Mouse (Mus musculus) midbrain, embryonic 11.5 days (tissue): ENCODE data around the gene Slc5a11. TPM values are rescaled to one million over a fixed set of nuclear protein-coding genes. Genes with fewer than 3 reads are reported as not detected.
A peak's percentile ranks its signal among the peaks of the same experiment; 100 is the strongest.

Experiments
- ATAC-seq: fragments of 200-750 bp; cut with Nextera tagmentation; 2 replicates; pipeline ENCODE4 v1.8.0; 2017; ENCODE audit warnings: moderate TSS enrichment, moderate library complexity; ENCODE audit not compliant: low FRiP score
- DNase-seq: peaks from one replicate; pipeline ENCODE4 v3.0.0; 2015; ENCODE audit warnings: low spot score; ENCODE audit errors: missing footprints
- H3K27ac ChIP-seq: fragments of 300-500 bp; sonication (generic); 2 replicates; pipeline ENCODE4 v1.5.1; 2014; ENCODE audit warnings: low read depth, low read length
- H3K27me3 ChIP-seq: fragments of 300-500 bp; sonication (generic); 2 replicates; pipeline ENCODE4 v1.6.1; 2014; ENCODE audit warnings: mild to moderate bottlenecking, low read length, moderate library complexity, mixed read lengths; ENCODE audit not compliant: control insufficient read depth, insufficient read depth
- H3K36me3 ChIP-seq: fragments of 300-500 bp; sonication (generic); 2 replicates; pipeline ENCODE4 v1.6.1; 2014; ENCODE audit warnings: mild to moderate bottlenecking, low read length, moderate library complexity, mixed read lengths; ENCODE audit not compliant: control insufficient read depth, insufficient read depth
- H3K4me1 ChIP-seq: fragments of 300-500 bp; sonication (generic); 2 replicates; pipeline ENCODE4 v1.6.1; 2014; ENCODE audit warnings: low read length; ENCODE audit not compliant: control insufficient read depth, insufficient read depth
- H3K4me2 ChIP-seq: fragments of 300-500 bp; sonication (generic); 2 replicates; pipeline ENCODE4 v1.6.1; 2014; ENCODE audit warnings: mild to moderate bottlenecking, moderate library complexity
- H3K4me3 ChIP-seq: fragments of 300-500 bp; sonication (generic); 2 replicates; pipeline ENCODE4 v1.5.1; 2014; ENCODE audit warnings: low read depth, low read length
- H3K9ac ChIP-seq: fragments of 300-500 bp; sonication (generic); 2 replicates; pipeline ENCODE4 v1.6.1; 2014; ENCODE audit warnings: low read length
- H3K9me3 ChIP-seq: fragments of 300-500 bp; sonication (generic); 2 replicates; pipeline ENCODE4 v1.6.1; 2016; ENCODE audit warnings: low read length; ENCODE audit not compliant: control insufficient read depth
- WGBS: fragments of 180-500 bp; shearing (Covaris S2); extraction: QIAGEN DNeasy Blood & Tissue Kit; methylation state at CpG from one replicate; pipeline ENCODE4 v1.1.7; 2014; 5-methylcytosine and 5-hydroxymethylcytosine counted together
- polyA plus RNA-seq: library from polyadenylated mRNA; unstranded; fragments of >200 nt; fragmentation: Nextera tagmentation; extraction: Ambion mirVana; gene quantifications from 2 replicates; pipeline ENCODE4 v1.2.1, GENCODE M21; 2014

The Slc5a11 gene
- polyA plus RNA-seq, 1 experiment from 2014 or later: 0.07 TPM

GRCm38 (mm10) chr7:123219781-123220632 lies 5.4 kb downstream of the Slc5a11 start:
- Histone ChIP-seq H3K27ac (no peak overlapping the region), H3K9ac (no peak overlapping the region), H3K27me3 (no peaks in the 10 kb centered on the region), H3K4me1 (no peaks in the 10 kb centered on the region; the same call in 1 of the 2 replicates), H3K9me3 (no peaks in the 10 kb centered on the region), H3K4me2 (no peak overlapping the region), H3K36me3 (no peaks in the 10 kb centered on the region), H3K4me3 (no peak overlapping the region)
- 82% methylated on average over 13 of the region's 13 CpGs for WGBS
- no peak for DNase-seq
- ATAC-seq: no peak

- no peak overlapping the region for H3K4me3 ChIP-seq
- H3K27ac ChIP-seq: no peak overlapping the region
- DNase-seq (no peak), ATAC-seq (no peak)
- H3K9me3 ChIP-seq: no peaks in the 10 kb centered on the region
- no peaks in the 10 kb centered on the region for H3K27me3 ChIP-seq
- no peaks in the 10 kb centered on the region; the same call in 1 of the 2 replicates for H3K4me1 ChIP-seq
- no peak overlapping the region for H3K9ac ChIP-seq
- WGBS: 72% methylated on average over 2 of the region's 2 CpGs
- H3K4me2 ChIP-seq: no peak overlapping the region
- H3K36me3 ChIP-seq: no peaks in the 10 kb centered on the region
These were observed 6.0 kb downstream of the Slc5a11 start for GRCm38 (mm10) chr7:123220633-123220942.

- ATAC-seq: no peak
These were observed 9.5 kb downstream of the Slc5a11 start for GRCm38 (mm10) chr7:123224076-123224475.

GRCm38 (mm10) chr7:123225159-123225558 lies 10.6 kb downstream of the Slc5a11 start:
- Histone ChIP-seq H3K4me2 (no peak overlapping the region), H3K27ac (no peak overlapping the region), H3K36me3 (no peaks in the 10 kb centered on the region), H3K9ac (no peak overlapping the region), H3K4me3 (no peak overlapping the region), H3K9me3 (no peaks in the 10 kb centered on the region), H3K4me1 (no peaks in the 10 kb centered on the region), H3K27me3 (no peaks in the 10 kb centered on the region)
- ATAC-seq (no peak), DNase-seq (no peak)
- 87% methylated on average over 4 of the region's 4 CpGs for WGBS

More at GRCm38 (mm10) chr7:123224076-123224475, 9.5 kb downstream of the Slc5a11 start:
- Histone ChIP-seq H3K4me3 (no peak overlapping the region), H3K36me3 (no peaks in the 10 kb centered on the region), H3K9me3 (no peaks in the 10 kb centered on the region), H3K27ac (no peak overlapping the region), H3K4me1 (no peaks in the 10 kb centered on the region), H3K27me3 (no peaks in the 10 kb centered on the region), H3K4me2 (no peak overlapping the region), H3K9ac (no peak overlapping the region)
- no peak for DNase-seq
- 79% methylated on average over 9 of the region's 9 CpGs for WGBS

GRCm38 (mm10) chr7:123235449-123235848 lies 20.9 kb downstream of the Slc5a11 start:
- no peak overlapping the region for H3K4me2 ChIP-seq
- H3K9me3 ChIP-seq: no peaks in the 10 kb centered on the region
- no peak for ATAC-seq
- no peaks in the 10 kb centered on the region for H3K36me3 ChIP-seq
- 25% methylated on average over 4 of the region's 4 CpGs for WGBS
- no peak overlapping the region for H3K4me3 ChIP-seq
- H3K4me1 ChIP-seq: no peaks in the 10 kb centered on the region
- no peak for DNase-seq
- no peaks in the 10 kb centered on the region for H3K27me3 ChIP-seq
- no peak overlapping the region for H3K27ac ChIP-seq
- no peak overlapping the region for H3K9ac ChIP-seq

GRCm38 (mm10) chr7:123238621-123239020 lies 24.0 kb downstream of the Slc5a11 start:
- 61% methylated on average over 4 of the region's 4 CpGs for WGBS

GRCm38 (mm10) chr7:123240064-123240463 lies 25.5 kb downstream of the Slc5a11 start:
- Histone ChIP-seq H3K27ac (no peak overlapping the region), H3K4me1 (no peaks in the 10 kb centered on the region), H3K9ac (no peak overlapping the region), H3K9me3 (no peaks in the 10 kb centered on the region), H3K27me3 (no peaks in the 10 kb centered on the region), H3K4me2 (no peak overlapping the region), H3K36me3 (no peaks in the 10 kb centered on the region), H3K4me3 (no peak overlapping the region)
- ATAC-seq: no peak
- WGBS: 72% methylated on average over 6 of the region's 6 CpGs
- no peak for DNase-seq

More at GRCm38 (mm10) chr7:123238621-123239020, 24.0 kb downstream of the Slc5a11 start:
- DNase-seq: no peak
- Histone ChIP-seq H3K9me3 (no peaks in the 10 kb centered on the region), H3K27ac (no peak overlapping the region), H3K36me3 (no peaks in the 10 kb centered on the region), H3K9ac (no peak overlapping the region), H3K4me3 (no peak overlapping the region), H3K4me2 (no peak overlapping the region), H3K4me1 (no peaks in the 10 kb centered on the region), H3K27me3 (no peaks in the 10 kb centered on the region)
- ATAC-seq: peak; percentile 55; the same call in 1 of the 2 replicates

- no peak for ATAC-seq
These were observed 27.7 kb downstream of the Slc5a11 start for GRCm38 (mm10) chr7:123242241-123242640.

GRCm38 (mm10) chr7:123244833-123245232 lies 30.3 kb downstream of the Slc5a11 start:
- ATAC-seq: no peak
- 92% methylated on average over 1 of the region's 1 CpGs for whole genome bisulfite sequencing
- no peaks in the 10 kb centered on the region for H3K9me3 ChIP-seq
- no peak overlapping the region for H3K4me3 ChIP-seq
- no peak for DNase-seq
- H3K4me1 ChIP-seq: no peaks in the 10 kb centered on the region
- no peak overlapping the region for H3K4me2 ChIP-seq
- H3K27me3 ChIP-seq: no peaks in the 10 kb centered on the region
- H3K27ac ChIP-seq: no peak overlapping the region
- no peak overlapping the region for H3K9ac ChIP-seq
- no peaks in the 10 kb centered on the region for H3K36me3 ChIP-seq

More at GRCm38 (mm10) chr7:123242241-123242640, 27.7 kb downstream of the Slc5a11 start:
- Histone ChIP-seq H3K27me3 (no peaks in the 10 kb centered on the region), H3K4me3 (no peak overlapping the region), H3K9ac (no peak overlapping the region), H3K4me2 (no peak overlapping the region), H3K9me3 (no peaks in the 10 kb centered on the region), H3K36me3 (no peaks in the 10 kb centered on the region), H3K27ac (no peak overlapping the region), H3K4me1 (no peaks in the 10 kb centered on the region)
- DNase-seq: no peak
- 91% methylated on average over 7 of the region's 7 CpGs for WGBS
